Mouse (Mus musculus) liver, postnatal 0 days (tissue): ENCODE results near the gene Fosl1. TPM values are rescaled to one million over a fixed set of nuclear protein-coding genes. Genes with fewer than 3 reads are reported as not detected.
A peak's percentile ranks its signal among the peaks of the same experiment; 100 is the strongest.
"Not testable (repeated sequence)": the region's sequence is repeated elsewhere in the genome, so short reads cannot be mapped to it uniquely, and the experiment has no call there.

Source experiments
- ATAC-seq: fragments of 200-750 bp; cut with Nextera tagmentation; 2 replicates; pipeline ENCODE4 v1.8.0; 2017; ENCODE audit warnings: mild to moderate bottlenecking, moderate library complexity
- DNase-seq: peaks from one replicate; pipeline ENCODE4 v3.0.0-alpha.2; 2016
- H3K27ac ChIP-seq: fragments of 300-500 bp; sonication (generic); 2 replicates; pipeline ENCODE4 v1.5.1; 2014; ENCODE audit warnings: antibody characterized with exemption, moderate library complexity, mild to moderate bottlenecking, low read depth
- H3K27me3 ChIP-seq: fragments of 300-500 bp; sonication (generic); 2 replicates; pipeline ENCODE4 v1.6.1; 2014; ENCODE audit warnings: low read length, control low read depth, mixed read lengths; ENCODE audit not compliant: insufficient read depth
- H3K36me3 ChIP-seq: fragments of 300-500 bp; sonication (generic); replicated peaks from 2 replicates; pipeline ENCODE4 v1.6.1; 2014; ENCODE audit warnings: mild to moderate bottlenecking, control low read depth, low read length, moderate library complexity, mixed read lengths; ENCODE audit not compliant: insufficient read depth
- H3K4me1 ChIP-seq: fragments of 300-500 bp; sonication (generic); 2 replicates; pipeline ENCODE4 v1.6.1; 2014; ENCODE audit warnings: antibody characterized with exemption, mild to moderate bottlenecking, control low read depth; ENCODE audit not compliant: insufficient read depth
- H3K4me2 ChIP-seq: fragments of 300-500 bp; sonication (generic); 2 replicates; pipeline ENCODE4 v1.6.1; 2014; ENCODE audit warnings: low read depth, mild to moderate bottlenecking, low read length, moderate library complexity, mixed read lengths
- H3K4me3 ChIP-seq: fragments of 300-500 bp; sonication (generic); 2 replicates; pipeline ENCODE4 v1.5.1; 2014; ENCODE audit warnings: low read depth, low read length
- H3K9ac ChIP-seq: fragments of 300-500 bp; sonication (generic); replicated peaks from 2 replicates; pipeline ENCODE4 v1.6.1; 2014; ENCODE audit warnings: mild to moderate bottlenecking, moderate library complexity
- H3K9me3 ChIP-seq: fragments of 300-500 bp; sonication (generic); 2 replicates; pipeline ENCODE4 v1.6.1; 2016; ENCODE audit warnings: mild to moderate bottlenecking, control low read depth, low read length, mixed read lengths
- CTCF ChIP-seq: sonication (generic); IDR thresholded peaks from 2 replicates; pipeline ENCODE4 v1.5.1; 2016; ENCODE audit warnings: antibody characterized with exemption, low read depth
- EP300 ChIP-seq: IDR thresholded peaks from 2 replicates; pipeline ENCODE4 v1.6.1; 2016; ENCODE audit warnings: antibody characterized with exemption, low read depth, mild to moderate bottlenecking
- WGBS: fragments of 180-500 bp; shearing (Covaris S2); extraction: QIAGEN DNeasy Blood & Tissue Kit; methylation state at CpG from one replicate; pipeline ENCODE4 v1.1.7; 2014; ENCODE audit not compliant: insufficient replicate concordance; 5-methylcytosine and 5-hydroxymethylcytosine counted together
- polyA plus RNA-seq: library from polyadenylated mRNA; unstranded; fragments of >200 nt; fragmentation: Nextera tagmentation; extraction: Ambion mirVana; gene quantifications from 2 replicates; pipeline ENCODE4 v1.2.1, GENCODE M21; 2015

Fosl1 gene
- polyA plus RNA-seq, 1 experiment from 2014 or later: not detected

GRCm38 (mm10) chr19:5486286-5486685 lies 38.9 kb downstream of the Fosl1 start:
- Histone ChIP-seq H3K9ac (no peak overlapping the region), H3K4me2 (no peak overlapping the region), H3K4me3 (no peak overlapping the region), H3K36me3 (peaks cover 18% of the 10 kb centered on the region), H3K4me1 (peaks cover 24% of the 10 kb centered on the region), H3K27ac (no peak overlapping the region), H3K9me3 (no peaks in the 10 kb centered on the region), H3K27me3 (no peaks in the 10 kb centered on the region)
- no peak for DNase-seq
- 88% methylated on average over 8 of the region's 8 CpGs for WGBS
- ATAC-seq: no peak
- TF ChIP-seq CTCF (no peak), EP300 (no peak)

- Histone ChIP-seq H3K4me2 (peak overlapping the region; percentile 79; the same call in 1 of the 2 replicates), H3K27ac (no peak overlapping the region), H3K9me3 (no peaks in the 10 kb centered on the region), H3K4me3 (peak overlapping the region; percentile 48; the same call in 1 of the 2 replicates), H3K27me3 (no peaks in the 10 kb centered on the region), H3K36me3 (peaks cover 18% of the 10 kb centered on the region), H3K4me1 (peaks cover 26% of the 10 kb centered on the region), H3K9ac (no peak overlapping the region)
- 87% methylated on average over 4 of the region's 4 CpGs for WGBS
- DNase-seq (no peak), ATAC-seq (no peak)
- TF ChIP-seq CTCF: no peak
- TF ChIP-seq EP300: no peak
Observed at GRCm38 (mm10) chr19:5486771-5487170, 39.4 kb downstream of the Fosl1 start.

DNA sequence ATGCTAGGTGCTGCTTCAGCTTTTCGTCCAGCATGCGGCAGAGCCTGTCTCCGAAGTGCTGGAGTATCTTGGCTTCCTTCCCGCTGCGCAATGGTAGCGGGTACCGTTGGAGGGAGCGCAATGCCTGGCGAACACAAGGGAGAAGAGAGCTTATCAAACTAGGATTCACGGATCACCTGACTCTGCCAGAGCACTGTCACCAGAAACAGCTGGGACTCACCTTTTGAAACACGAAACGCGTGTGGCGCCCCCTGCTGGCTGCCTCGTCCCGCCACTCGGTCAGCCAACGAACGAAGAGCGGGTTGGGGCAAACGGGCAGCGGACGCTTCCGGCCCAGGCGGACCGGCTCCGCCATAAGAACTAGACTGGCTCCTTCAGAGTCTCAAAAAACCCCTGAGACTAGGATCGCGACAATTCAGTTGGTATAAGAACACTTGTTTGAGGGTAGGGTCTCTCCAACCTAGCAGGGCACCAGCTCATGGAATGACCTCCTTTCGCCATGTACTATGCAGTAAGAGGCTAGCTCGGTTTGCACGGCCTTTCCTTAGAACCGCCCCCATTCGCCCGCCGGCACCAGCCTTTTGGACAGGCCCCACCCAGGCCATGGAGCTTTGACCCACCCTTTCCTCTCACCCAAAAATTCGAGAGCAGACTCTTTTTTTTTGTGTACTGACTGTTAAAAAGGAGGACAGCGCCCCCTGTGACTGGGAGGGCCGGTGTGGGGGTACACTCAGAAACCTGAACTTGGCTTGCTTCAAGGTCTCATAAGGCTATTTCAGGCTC lies 40.6 kb downstream of the Fosl1 start, which contains the start of gene Mus81:
Mus81 (minus strand) TSS at position 635 of the 783 bp plus-strand sequence.
- peaks cover 31% of the 10 kb centered on the region for H3K4me1 ChIP-seq

DNA sequence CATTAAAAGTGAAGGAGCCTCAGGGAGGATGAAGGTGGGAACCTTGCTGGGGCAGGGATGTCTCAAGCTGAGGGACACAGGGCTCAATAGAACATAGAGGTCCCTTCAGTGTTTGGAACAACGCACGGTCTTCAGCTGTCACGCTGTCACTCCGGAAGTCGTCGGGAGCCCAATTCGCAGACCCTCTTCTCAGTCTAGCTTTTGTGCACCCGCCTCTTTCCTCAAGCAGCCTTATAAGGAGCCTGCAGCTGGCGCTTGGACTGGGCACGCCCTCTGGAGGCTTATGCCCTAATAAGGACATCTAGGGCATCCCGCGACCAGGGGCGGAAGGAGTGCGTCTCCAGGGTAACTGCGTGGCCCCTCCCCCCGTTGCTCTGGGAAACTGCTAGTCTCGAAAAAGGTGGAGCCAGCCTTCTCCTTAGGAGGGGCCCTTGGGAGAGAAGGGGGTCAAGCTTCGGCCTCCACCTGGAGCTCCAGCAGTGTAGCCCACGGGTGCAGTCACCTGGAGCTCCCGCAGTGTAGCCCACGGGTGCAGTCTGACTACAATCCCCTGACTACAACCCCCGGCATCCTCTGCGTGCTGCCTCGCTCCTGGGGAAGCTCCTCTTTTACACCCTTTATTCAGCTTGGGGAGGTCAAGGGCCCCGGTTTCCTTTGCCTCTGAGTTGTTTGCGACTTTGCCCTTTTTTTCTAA lies 41.7 kb downstream of the Fosl1 start:
- Histone ChIP-seq H3K9me3 (no peaks in the 10 kb centered on the region), H3K27me3 (no peaks in the 10 kb centered on the region), H3K4me2 (peak overlapping the region; percentile 79), H3K4me1 (peaks cover 31% of the 10 kb centered on the region), H3K9ac (peak overlapping the region; percentile 56), H3K27ac (peak overlapping the region; percentile 99), H3K36me3 (peaks cover 26% of the 10 kb centered on the region), H3K4me3 (peak overlapping the region; percentile 48)
- ATAC-seq (peak; percentile 65), DNase-seq (peak; percentile 95)
- peak; percentile 17; the same call in 1 of the 2 replicates for TF ChIP-seq EP300
- peak; percentile 48 for TF ChIP-seq CTCF
- WGBS: under 1% methylated on average over 26 of the region's 26 CpGs

More for the DNA sequence above, 40.6 kb downstream of the Fosl1 start, which contains the start of gene Mus81:
- Histone ChIP-seq H3K9me3 (no peaks in the 10 kb centered on the region), H3K27ac (peak within 1 kb of the TSS; percentile 99), H3K36me3 (peaks cover 24% of the 10 kb centered on the region), H3K9ac (peak within 1 kb of the TSS; percentile 56), H3K27me3 (no peaks in the 10 kb centered on the region), H3K4me2 (peak within 1 kb of the TSS; percentile 79), H3K4me3 (peak within 1 kb of the TSS; percentile 48)
- ATAC-seq (peak; percentile 73), DNase-seq (peak; percentile 96)
- TF ChIP-seq EP300 (peak; percentile 65; the same call in 1 of the 2 replicates), CTCF (peak; percentile 96)
- WGBS: under 1% methylated on average over 39 of the region's 39 CpGs

GRCm38 (mm10) chr19:5489721-5490120 lies 42.4 kb downstream of the Fosl1 start:
- ATAC-seq, H3K9me3 ChIP-seq, DNase-seq, H3K9ac ChIP-seq, H3K27me3 ChIP-seq: not testable (repeated sequence)
- H3K27ac ChIP-seq: peak overlapping the region; percentile 99
- peaks cover 31% of the 10 kb centered on the region for H3K4me1 ChIP-seq
- H3K36me3 ChIP-seq: peaks cover 31% of the 10 kb centered on the region
- WGBS: 30% methylated on average over 10 of the region's 10 CpGs
- H3K4me3 ChIP-seq: peak overlapping the region; percentile 99
- H3K4me2 ChIP-seq: peak overlapping the region; percentile 79

DNA sequence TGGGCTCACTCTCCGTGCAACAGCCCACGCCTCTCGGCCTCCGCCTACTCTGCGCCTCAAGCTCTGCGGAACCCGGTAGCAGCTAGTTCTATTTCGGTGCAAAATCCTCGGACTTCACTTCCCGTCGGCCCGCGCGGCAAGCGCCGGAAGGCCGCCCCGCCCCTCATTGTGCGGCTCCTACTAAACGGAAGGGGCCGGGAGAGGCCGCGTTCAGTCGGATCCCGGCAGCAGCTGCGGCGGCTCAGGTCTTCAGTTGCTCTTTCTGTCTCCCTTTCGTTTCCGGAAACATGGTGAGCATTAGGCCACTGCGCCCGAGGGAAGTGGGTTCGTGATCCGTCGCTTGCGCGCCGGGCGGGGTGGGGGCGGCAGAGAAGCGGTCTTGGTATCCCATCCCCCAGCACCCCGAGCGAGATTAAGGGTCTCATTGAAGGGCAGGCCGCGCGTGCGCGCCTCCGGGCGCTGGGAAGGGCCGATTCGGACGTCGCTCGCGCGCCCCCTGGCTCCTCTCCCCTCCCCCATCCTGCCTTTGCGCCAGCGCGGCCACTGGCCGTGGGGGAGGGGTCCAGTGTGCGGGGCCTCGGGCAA lies 43.1 kb downstream of the Fosl1 start, which contains the start of gene Cfl1:
Cfl1 (plus strand) TSS at position 143 of the 585 bp plus-strand sequence.
- peak within 1 kb of the TSS; percentile 79 for H3K4me2 ChIP-seq
- DNase-seq (peak; percentile 95), ATAC-seq (peak; percentile 60)
- TF ChIP-seq EP300 (no peak; the same call in 1 of the 2 replicates), CTCF (peak; percentile 34)
- no peaks in the 10 kb centered on the region for H3K9me3 ChIP-seq
- H3K4me1 ChIP-seq: peaks cover 31% of the 10 kb centered on the region
- H3K27ac ChIP-seq: peak within 1 kb of the TSS; percentile 99
- H3K36me3 ChIP-seq: peaks cover 33% of the 10 kb centered on the region
- 1% methylated on average over 60 of the region's 62 CpGs for WGBS
- H3K4me3 ChIP-seq: peak within 1 kb of the TSS; percentile 99
- peak within 1 kb of the TSS; percentile 99 for H3K9ac ChIP-seq
- no peaks in the 10 kb centered on the region for H3K27me3 ChIP-seq
